Mouse (Mus musculus): ENCODE measurements around the gene Adar.
A peak's percentile ranks its signal among the peaks of the same experiment; 100 is the strongest.
"Not testable (repeated sequence)": the region's sequence is repeated elsewhere in the genome, so short reads cannot be mapped to it uniquely, and the experiment has no call there.

The Adar gene

DNA sequence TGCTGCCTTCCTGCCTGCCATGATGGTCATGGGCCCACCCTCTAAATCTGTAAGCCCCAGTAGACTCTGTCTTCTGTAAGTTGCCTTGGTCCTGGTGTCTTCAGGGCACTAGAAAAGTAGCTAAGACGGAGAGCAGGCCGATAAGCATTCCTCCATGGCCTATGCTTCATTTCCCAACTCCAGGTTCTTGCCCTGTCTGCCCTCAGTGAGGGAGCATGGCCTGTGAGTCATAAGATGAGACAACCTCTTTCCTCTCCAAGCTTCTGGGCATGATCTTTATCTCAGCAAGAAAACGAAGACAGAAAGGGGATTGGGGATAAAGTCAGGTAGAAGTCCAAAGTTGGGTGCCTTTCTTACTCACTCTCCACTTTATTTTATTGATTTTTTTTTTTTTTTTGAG is 83.7 kb downstream of the Adar start:
- DNase-seq, result no peak

DNA sequence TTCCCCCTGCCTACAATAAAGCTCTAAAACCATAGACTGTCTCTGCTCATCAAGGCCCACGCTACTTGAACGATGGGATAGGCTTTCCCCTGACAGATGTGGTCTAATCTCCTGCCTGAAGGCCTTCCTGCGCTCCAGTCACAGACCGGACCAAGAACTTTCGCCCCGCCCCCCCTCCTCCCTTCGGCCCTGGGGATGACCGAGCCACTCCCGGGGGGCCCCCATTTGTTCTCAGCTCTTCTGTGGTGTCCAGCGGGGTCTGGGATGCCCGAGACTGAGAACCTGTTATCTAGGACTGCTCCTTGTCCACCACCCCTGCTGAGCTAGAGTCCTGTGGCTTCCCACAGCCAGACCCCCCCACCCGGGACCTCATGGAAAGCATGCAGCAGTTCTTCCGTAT is 84.7 kb downstream of the Adar start:
- DNase-seq, result peak; percentile 30

DNA sequence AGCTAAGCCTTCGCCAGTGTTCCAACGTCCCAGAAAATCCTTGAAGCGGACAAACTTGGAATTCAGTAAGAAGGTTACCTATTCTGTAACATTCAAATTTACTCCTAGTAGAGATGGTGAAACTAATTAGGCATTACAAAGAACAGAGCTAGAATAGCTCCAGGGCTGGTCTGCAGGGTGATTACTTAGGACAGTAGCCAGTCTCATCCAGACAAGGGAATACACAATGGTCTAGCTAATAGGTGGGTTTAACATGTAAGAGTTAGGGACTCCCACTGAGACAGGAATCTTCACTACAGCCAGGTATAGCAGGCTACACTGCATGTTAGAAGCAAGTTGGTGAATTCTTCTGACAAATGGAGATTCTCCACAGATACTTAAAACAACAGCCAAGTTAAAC is 85.3 kb downstream of the Adar start:
- not testable (repeated sequence) for DNase-seq

DNA sequence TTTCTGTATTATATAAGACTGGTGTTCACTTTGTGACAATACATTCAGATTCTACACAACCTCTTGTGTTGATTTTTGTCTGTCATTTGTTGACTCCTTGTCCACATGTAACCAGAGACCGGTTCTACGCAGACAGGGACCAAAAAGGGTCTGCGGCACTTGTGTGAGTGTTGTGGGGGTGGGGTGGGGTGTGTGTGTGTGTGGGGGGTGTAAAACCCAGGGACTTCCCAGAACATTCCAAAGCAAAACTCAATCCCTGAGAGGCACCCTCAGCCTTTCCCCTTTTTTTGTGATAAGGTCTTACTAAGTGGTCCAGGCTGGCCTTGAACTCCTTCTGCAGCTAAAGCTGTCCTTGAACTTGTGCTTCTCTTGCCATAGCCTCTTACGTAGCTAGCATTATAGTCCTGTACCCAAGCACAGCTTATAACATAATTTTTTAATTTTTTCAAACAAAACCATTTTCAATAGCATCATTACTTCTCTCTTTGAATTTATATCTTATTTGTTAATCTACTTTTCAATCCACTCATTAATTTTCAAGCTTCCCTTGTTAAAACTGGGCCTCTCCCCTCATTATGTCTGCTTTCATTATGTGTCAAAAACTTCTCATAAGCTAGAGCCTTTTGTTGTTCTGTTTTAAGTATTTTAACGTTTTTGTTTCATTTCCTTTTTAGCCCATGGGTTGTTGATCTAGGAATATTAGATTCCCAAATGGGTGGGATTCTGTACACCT is 86.1 kb downstream of the Adar start:
- DNase-seq, result no peak

DNA sequence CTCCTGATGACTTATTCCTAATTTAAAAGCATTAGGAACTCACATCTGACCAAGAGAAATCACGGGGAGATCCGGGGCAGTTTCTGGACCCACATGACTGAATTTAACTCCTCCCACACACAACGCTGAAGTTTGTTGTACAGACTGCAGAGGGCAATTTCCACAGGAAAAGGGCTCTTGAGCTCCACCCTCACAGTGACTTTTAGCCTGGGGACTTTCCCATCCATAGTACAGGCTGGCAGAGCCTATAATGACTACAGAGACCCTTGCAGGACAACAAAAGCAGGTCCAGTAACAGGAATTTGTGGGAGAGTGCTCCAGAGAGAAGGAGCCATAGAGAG is 86.7 kb downstream of the Adar start:
- DNase-seq, result no peak

DNA sequence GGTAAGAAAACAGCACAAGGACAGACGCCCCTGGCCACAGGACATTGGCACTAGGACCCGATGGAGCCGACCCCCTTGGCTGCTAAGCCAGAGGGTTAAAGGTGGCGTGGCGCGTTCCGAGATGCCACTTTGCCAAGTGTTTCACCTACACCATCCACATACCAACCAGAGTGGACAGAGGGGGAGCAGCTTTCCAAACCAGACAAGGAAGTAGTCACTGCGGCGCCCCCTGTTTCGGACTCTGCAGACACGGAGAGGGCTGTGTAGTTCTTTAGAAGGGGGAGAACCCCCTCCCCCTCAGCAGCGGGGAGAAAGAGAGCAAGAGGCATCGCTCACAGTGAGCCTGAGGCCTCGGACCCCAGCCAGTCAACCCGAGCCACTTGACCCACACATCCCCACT is 88.1 kb downstream of the Adar start:
- no peak for DNase-seq
